Mouse (Mus musculus): Measurements from ENCODE around the gene Rhno1. TPM values are rescaled to one million over a fixed set of nuclear protein-coding genes. Genes with fewer than 3 reads are reported as not detected.
A peak's percentile ranks its signal among the peaks of the same experiment; 100 is the strongest.

Gene Rhno1
- 115 and 118 TPM in 2 replicates for polyA plus RNA-seq (2015; fragmentation: Nextera tagmentation; extraction: Ambion mirVana)

GRCm38 (mm10) chr6:128362381-128363006 is at the start of gene Rhno1, which contains the start of gene Foxm1:
Rhno1 (minus strand) TSS chr6:128362911.
Foxm1 (plus strand) TSS chr6:128362967.
- Histone ChIP-seq H3K4me1 (peaks cover 38% of the 10 kb centered on the region), H3K9ac (peak within 1 kb of the TSS; percentile 91), H3K27me3 (no peaks in the 10 kb centered on the region), H3K9me3 (no peaks in the 10 kb centered on the region), H3K4me3 (peak within 1 kb of the TSS; percentile 88), H3K27ac (peak within 1 kb of the TSS; percentile 97), H3K36me3 (peaks cover 36% of the 10 kb centered on the region), H3K4me2 (peak within 1 kb of the TSS; percentile 97)
- ATAC-seq (ENCODE audit: insufficient number of reproducible peaks, low FRiP score, low TSS enrichment, low read depth) = peak; percentile 91
- under 1% methylated on average over 60 of the region's 76 CpGs for WGBS

- no peak overlapping the region for H3K9ac ChIP-seq
- no peaks in the 10 kb centered on the region for H3K4me1 ChIP-seq
- WGBS = 20% methylated on average over 3 of the region's 3 CpGs
- ATAC-seq (ENCODE audit: insufficient number of reproducible peaks, low FRiP score, low TSS enrichment, low read depth) = no peak
- H3K9me3 ChIP-seq = no peaks in the 10 kb centered on the region
- H3K27ac ChIP-seq = no peak overlapping the region
- no peak overlapping the region for H3K4me2 ChIP-seq
- H3K27me3 ChIP-seq = no peaks in the 10 kb centered on the region
- no peak overlapping the region for H3K4me3 ChIP-seq
- peaks cover 72% of the 10 kb centered on the region for H3K36me3 ChIP-seq
Observed at GRCm38 (mm10) chr6:128411115-128411514, 48.4 kb upstream of the Rhno1 start.

DNA sequence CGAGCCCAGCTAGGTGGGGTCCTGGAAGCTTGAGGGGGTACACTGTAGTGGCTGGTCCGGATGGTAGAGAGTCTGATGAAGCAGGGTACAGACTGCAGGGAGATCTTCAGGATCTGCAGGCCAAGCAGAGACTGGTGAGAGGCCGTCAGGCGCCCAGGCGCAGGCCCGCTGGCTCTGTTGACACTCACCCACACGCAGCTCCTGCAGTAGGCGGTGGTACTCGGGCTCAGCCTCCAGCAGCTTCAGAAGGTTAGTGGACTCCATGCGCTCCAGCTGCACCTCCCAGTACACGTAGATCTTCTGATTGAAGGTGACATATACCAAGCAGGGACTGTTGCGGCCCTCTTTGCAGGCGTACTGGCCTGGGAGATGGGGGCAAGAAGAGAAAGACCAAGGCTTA is 47.6 kb upstream of the Rhno1 start:
- Histone ChIP-seq H3K36me3 (peaks cover 71% of the 10 kb centered on the region), H3K4me2 (no peak overlapping the region), H3K9ac (no peak overlapping the region), H3K4me3 (no peak overlapping the region), H3K4me1 (no peaks in the 10 kb centered on the region), H3K27me3 (no peaks in the 10 kb centered on the region), H3K9me3 (no peaks in the 10 kb centered on the region), H3K27ac (no peak overlapping the region)
- 96% methylated on average over 13 of the region's 13 CpGs for WGBS
- no peak for ATAC-seq (ENCODE audit: insufficient number of reproducible peaks, low FRiP score, low TSS enrichment, low read depth)

DNA sequence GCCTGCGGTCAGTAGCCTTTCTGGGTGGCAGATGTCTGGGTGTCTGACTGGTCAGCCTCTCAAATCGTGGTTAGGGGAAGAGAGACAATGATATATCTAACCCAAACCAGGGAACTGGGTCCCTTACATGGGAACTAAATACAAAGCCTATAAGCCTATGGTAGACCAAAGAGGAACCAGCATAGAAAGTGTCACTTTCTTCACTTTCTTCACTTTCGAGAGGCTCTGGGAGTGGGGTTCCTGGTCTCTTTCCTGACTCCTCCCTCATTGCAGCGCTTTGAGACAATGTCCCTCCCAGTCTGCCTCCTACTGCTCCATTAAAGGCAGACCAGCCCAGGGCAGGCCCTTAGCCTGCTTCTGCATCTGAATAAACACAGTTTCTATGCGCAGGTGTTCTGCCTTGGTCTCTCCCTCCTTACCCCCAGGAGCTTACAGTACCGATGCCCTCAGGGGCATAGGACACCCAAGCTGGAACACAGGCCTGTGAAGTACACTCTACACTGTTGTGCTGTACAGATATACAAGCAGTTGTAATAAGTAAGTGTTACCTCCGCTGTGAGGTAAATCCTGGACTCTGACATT is 45.9 kb upstream of the Rhno1 start:
- Histone ChIP-seq H3K9me3 (no peaks in the 10 kb centered on the region), H3K4me3 (no peak overlapping the region), H3K9ac (no peak overlapping the region), H3K27ac (no peak overlapping the region), H3K36me3 (peaks cover 67% of the 10 kb centered on the region), H3K4me1 (0 out of 2 replicates have a peak, but pooled peaks cover 5% of the 10 kb centered on the region), H3K27me3 (no peaks in the 10 kb centered on the region), H3K4me2 (no peak overlapping the region)
- no peak for ATAC-seq (ENCODE audit: insufficient number of reproducible peaks, low FRiP score, low TSS enrichment, low read depth)
- WGBS = 83% methylated on average over 7 of the region's 7 CpGs

DNA sequence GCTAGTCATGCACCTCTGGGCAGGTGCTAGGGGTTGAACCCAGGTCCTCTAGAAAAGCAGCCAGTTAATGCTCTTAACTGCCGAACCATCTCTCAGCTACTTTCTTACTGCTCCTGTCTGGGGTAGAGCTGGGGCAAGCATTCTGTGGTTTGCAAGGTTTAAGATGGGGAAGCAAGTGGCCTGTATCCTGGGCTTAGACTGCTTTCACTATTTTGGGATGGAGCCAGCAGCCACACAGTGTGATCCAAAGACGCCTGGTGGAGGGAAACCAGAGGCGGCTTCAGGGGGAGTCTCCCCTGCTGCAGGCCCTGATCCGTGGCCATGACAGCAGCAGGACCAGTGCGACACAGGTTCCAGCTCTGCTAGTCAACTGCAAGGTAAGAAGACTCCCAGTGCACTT is 42.0 kb upstream of the Rhno1 start:
- Histone ChIP-seq H3K9ac (no peak overlapping the region), H3K4me3 (no peak overlapping the region), H3K9me3 (no peaks in the 10 kb centered on the region), H3K27me3 (no peaks in the 10 kb centered on the region), H3K4me2 (no peak overlapping the region), H3K4me1 (peaks cover 15% of the 10 kb centered on the region; the same call in 1 of the 2 replicates), H3K36me3 (peaks cover 29% of the 10 kb centered on the region), H3K27ac (no peak overlapping the region)
- WGBS = 46% methylated on average over 5 of the region's 5 CpGs
- no peak for ATAC-seq (ENCODE audit: insufficient number of reproducible peaks, low FRiP score, low TSS enrichment, low read depth)

- peaks cover 13% of the 10 kb centered on the region; the same call in 1 of the 2 replicates for H3K4me1 ChIP-seq
- H3K27me3 ChIP-seq = no peaks in the 10 kb centered on the region
- H3K36me3 ChIP-seq = no peaks in the 10 kb centered on the region
- H3K4me3 ChIP-seq = peak overlapping the region; percentile 32
- ATAC-seq (ENCODE audit: insufficient number of reproducible peaks, low FRiP score, low TSS enrichment, low read depth) = peak; percentile 74; the same call in 1 of the 2 replicates
- no peak overlapping the region for H3K9ac ChIP-seq
- H3K4me2 ChIP-seq = peak overlapping the region; percentile 45
- 29% methylated on average over 21 of the region's 21 CpGs for WGBS
- H3K9me3 ChIP-seq = no peaks in the 10 kb centered on the region
- peak overlapping the region; percentile 23; the same call in 1 of the 2 replicates for H3K27ac ChIP-seq
Observed at GRCm38 (mm10) chr6:128399421-128400185, 36.9 kb upstream of the Rhno1 start.

GRCm38 (mm10) chr6:128398996-128399395 is 36.3 kb upstream of the Rhno1 start, which contains the start of gene Nrip2:
Nrip2 (plus strand) TSS chr6:128399296.
- Histone ChIP-seq H3K4me2 (peak within 1 kb of the TSS; percentile 45), H3K27ac (peak within 1 kb of the TSS; percentile 23; the same call in 1 of the 2 replicates), H3K27me3 (no peaks in the 10 kb centered on the region), H3K4me1 (peaks cover 12% of the 10 kb centered on the region; the same call in 1 of the 2 replicates), H3K4me3 (peak within 1 kb of the TSS; percentile 32), H3K36me3 (no peaks in the 10 kb centered on the region), H3K9me3 (no peaks in the 10 kb centered on the region), H3K9ac (no peak within 1 kb of the TSS)
- 69% methylated on average over 3 of the region's 3 CpGs for WGBS
- no peak for ATAC-seq (ENCODE audit: insufficient number of reproducible peaks, low FRiP score, low TSS enrichment, low read depth)

DNA sequence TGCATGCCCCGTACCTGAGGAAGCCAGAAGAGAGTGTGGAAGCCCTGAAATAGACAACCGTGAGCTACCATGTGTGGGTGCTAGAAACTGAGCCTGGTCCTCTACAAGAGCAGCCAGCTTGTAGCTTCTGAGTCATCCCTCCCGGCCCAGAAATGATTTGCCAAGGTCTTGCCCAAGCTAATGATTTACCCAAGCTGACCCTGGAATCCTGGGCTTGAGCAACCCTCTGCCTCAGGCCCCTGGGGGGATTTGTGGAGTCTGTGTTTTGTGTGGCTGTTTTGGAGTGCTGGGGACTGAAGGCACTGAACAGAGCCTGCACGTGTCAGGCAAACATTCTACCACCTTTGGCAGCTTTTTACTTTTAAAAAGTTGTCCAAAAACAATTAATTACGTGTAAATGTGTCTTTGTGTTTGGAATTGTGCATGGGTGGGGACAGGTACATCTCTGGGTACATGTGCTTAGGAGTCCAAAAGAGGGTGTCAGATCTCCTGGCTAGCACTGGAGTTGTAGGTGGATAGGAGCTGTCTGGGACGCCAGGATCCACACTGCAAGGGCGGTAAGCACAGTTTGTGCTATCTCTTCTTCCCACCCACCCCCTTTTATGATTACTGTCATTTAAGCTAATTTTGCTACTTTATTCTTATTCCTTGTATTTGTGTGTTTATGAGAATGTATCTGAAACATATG is 35.0 kb upstream of the Rhno1 start:
- H3K27ac ChIP-seq = no peak overlapping the region
- H3K9ac ChIP-seq = no peak overlapping the region
- H3K36me3 ChIP-seq = no peaks in the 10 kb centered on the region
- 77% methylated on average over 7 of the region's 7 CpGs for WGBS
- H3K4me2 ChIP-seq = no peak overlapping the region
- H3K4me3 ChIP-seq = no peak overlapping the region
- H3K9me3 ChIP-seq = no peaks in the 10 kb centered on the region
- no peak for ATAC-seq (ENCODE audit: insufficient number of reproducible peaks, low FRiP score, low TSS enrichment, low read depth)
- peaks cover 12% of the 10 kb centered on the region; the same call in 1 of the 2 replicates for H3K4me1 ChIP-seq
- no peaks in the 10 kb centered on the region for H3K27me3 ChIP-seq

DNA sequence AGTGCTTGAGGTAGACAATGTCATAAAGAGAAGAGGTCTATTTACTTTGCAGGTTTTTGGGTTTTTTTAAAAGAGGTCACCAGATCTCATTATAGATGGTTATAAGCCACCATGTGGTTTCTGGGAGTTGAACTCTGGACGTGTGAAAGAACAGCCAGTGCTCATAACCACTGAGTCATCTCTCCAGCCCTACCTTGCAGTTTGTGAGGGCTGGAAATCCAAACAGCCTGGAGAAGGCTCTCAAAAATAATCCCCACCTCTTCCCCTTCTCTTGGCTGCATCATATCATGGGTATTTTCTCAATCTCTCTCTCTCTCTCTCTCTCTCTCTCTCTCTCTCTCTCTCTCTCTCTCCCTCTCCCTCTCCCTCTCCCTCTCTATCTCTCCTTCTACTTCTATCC is 28.0 kb upstream of the Rhno1 start:
- no peak overlapping the region for H3K4me2 ChIP-seq
- H3K9ac ChIP-seq = no peak overlapping the region
- no peak overlapping the region for H3K4me3 ChIP-seq
- H3K36me3 ChIP-seq = no peaks in the 10 kb centered on the region
- H3K27ac ChIP-seq = no peak overlapping the region
- ATAC-seq (ENCODE audit: insufficient number of reproducible peaks, low FRiP score, low TSS enrichment, low read depth) = no peak
- no peaks in the 10 kb centered on the region for H3K9me3 ChIP-seq
- no peaks in the 10 kb centered on the region for H3K4me1 ChIP-seq
- no peaks in the 10 kb centered on the region for H3K27me3 ChIP-seq
- WGBS = 62% methylated on average over 1 of the region's 1 CpGs

GRCm38 (mm10) chr6:128389185-128389584 is 26.5 kb upstream of the Rhno1 start:
- 75% methylated on average over 1 of the region's 1 CpGs for WGBS
- no peaks in the 10 kb centered on the region for H3K9me3 ChIP-seq

GRCm38 (mm10) chr6:128385026-128385425 is 22.3 kb upstream of the Rhno1 start:
- Histone ChIP-seq H3K36me3 (no peaks in the 10 kb centered on the region), H3K27ac (no peak overlapping the region), H3K4me2 (no peak overlapping the region), H3K9me3 (no peaks in the 10 kb centered on the region), H3K4me3 (no peak overlapping the region), H3K4me1 (no peaks in the 10 kb centered on the region), H3K9ac (no peak overlapping the region), H3K27me3 (no peaks in the 10 kb centered on the region)
- 83% methylated on average over 1 of the region's 1 CpGs for WGBS
- ATAC-seq (ENCODE audit: insufficient number of reproducible peaks, low FRiP score, low TSS enrichment, low read depth) = no peak

More at GRCm38 (mm10) chr6:128389185-128389584, 26.5 kb upstream of the Rhno1 start:
- Histone ChIP-seq H3K4me2 (no peak overlapping the region), H3K4me1 (no peaks in the 10 kb centered on the region), H3K27ac (no peak overlapping the region), H3K36me3 (no peaks in the 10 kb centered on the region), H3K4me3 (no peak overlapping the region), H3K9ac (no peak overlapping the region), H3K27me3 (no peaks in the 10 kb centered on the region)
- ATAC-seq (ENCODE audit: insufficient number of reproducible peaks, low FRiP score, low TSS enrichment, low read depth) = no peak

Measured in limb, embryonic 15.5 days (tissue).